Mouse (Mus musculus): Measurements from ENCODE around the gene Sp1. TPM values are rescaled to one million over a fixed set of nuclear protein-coding genes. Genes with fewer than 3 reads are reported as not detected.

Sp1 gene
- total RNA-seq, 2 experiments from 2014 or later: 22.9 to 28.3 TPM

DNA sequence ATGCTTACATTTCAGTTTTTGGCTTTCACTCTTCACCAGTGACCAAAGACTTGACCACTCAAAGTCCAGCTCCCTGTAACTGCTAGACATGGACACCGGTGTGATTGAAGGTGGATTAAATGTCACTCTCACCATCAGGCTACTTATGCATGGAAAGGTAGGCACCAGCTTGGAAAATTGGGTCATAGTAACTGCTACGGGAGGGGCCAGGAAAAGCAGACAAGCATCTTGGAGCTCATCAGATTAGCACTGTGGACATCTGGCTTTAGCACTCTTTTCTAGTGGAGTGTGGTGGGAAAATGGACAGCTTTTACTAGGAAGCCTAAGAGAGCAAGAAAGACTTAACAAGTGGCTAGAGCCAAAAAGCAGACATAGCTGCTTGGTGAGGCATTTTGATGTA lies 67.3 kb downstream of the Sp1 start:
- DNase-seq (ENCODE audit: low spot score in 2 of 2): no peak

DNA sequence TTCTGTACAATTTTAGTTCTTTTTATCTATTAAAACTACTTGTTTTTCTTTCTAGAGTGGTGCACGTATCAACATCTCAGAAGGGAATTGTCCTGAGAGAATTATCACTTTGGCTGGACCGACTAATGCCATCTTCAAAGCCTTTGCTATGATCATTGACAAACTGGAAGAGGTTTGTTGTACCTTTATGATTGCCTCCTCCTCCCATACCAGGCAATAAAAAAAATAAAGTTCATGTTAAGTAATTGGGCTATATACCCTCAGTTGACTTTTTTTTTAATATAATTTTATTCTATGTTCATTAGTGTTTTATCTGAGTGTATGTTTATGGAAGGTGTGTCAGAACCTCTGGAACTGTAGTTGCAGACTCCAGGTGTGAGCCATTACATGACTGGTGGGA lies 68.6 kb downstream of the Sp1 start:
- DNase-seq (ENCODE audit: low spot score in 2 of 2): no peak

DNA sequence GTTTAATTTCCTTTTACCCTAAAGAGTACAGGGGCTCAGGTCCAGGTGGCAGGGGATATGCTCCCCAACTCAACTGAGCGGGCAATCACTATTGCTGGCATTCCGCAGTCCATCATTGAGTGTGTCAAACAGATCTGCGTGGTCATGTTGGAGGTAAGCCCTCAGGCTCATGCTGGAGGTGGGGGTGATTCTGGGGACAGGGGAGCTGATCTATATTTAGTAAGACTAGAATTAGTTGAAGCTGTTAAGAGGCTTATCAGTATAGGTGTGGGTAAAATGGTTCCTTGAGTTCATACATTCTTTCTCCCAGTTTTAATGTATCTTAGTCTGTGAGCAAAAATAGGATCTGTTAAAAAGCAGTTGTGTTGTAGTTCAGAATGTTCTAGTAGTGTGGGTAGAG lies 77.2 kb downstream of the Sp1 start:
- DNase-seq (ENCODE audit: low spot score in 2 of 2): no peak

DNA sequence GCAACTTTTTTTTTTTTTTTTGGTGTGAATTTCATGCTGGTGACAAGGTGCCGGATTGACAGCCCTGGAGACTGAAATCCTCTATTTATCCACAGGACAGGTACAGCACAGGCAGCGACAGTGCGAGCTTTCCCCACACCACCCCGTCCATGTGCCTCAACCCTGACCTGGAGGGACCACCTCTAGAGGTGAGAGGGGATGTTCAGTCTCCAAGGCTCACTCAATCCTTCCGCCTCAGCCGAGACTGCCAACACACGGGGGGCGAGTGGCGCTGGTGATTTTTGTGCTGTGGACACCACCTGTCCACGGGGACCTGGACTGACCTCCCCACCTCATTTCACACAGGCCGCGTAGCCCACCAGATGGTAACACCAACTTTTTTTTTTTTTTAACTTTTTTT lies 79.9 kb downstream of the Sp1 start:
- DNase-seq (ENCODE audit: low spot score in 2 of 2): no peak

Other genes with a start within 250 kb of the Sp1 start
- 10 to 100 TPM; 69.8 to 76.3 TPM for gene Zfp740, start 202.9 kb upstream of the Sp1 start, total RNA-seq (2021)
- gene Csad, start 201.4 kb upstream of the Sp1 start, total RNA-seq (2021): 10 to 100 TPM; 40.5 to 42.4 TPM
- 1 to 10 TPM; 2.1 to 4.2 TPM for gene Itgb7, start 174.2 kb upstream of the Sp1 start, total RNA-seq (2021)
- gene Rarg, start 148.6 kb upstream of the Sp1 start, total RNA-seq (2021): 10 to 100 TPM in 1 of 2 experiments, 1 to 10 TPM in 1; 8.8 to 11.2 TPM
- not detected for gene Gm9918, start 135.6 kb upstream of the Sp1 start, total RNA-seq (2021)
- 10 to 100 TPM; 34.1 to 36.0 TPM for gene Mfsd5, start 126.7 kb upstream of the Sp1 start, total RNA-seq (2021)
- 1 to 10 TPM; 1.6 to 1.7 TPM for gene Espl1, start 109.9 kb upstream of the Sp1 start, total RNA-seq (2021)
- gene Pfdn5, start 80.0 kb upstream of the Sp1 start, total RNA-seq (2021): 100 to 1,000 TPM; 317 to 334 TPM
- gene Myg1, start 74.4 kb upstream of the Sp1 start, total RNA-seq (2021): 10 to 100 TPM; 51.8 to 61.3 TPM
- 10 to 100 TPM; 25.5 to 27.7 TPM for gene Aaas, start 55.4 kb upstream of the Sp1 start, total RNA-seq (2021)
- gene Sp7, start 39.0 kb upstream of the Sp1 start, total RNA-seq (2021): under 1 TPM; 0.69 to 0.90 TPM
- under 1 TPM; 0.52 to 0.71 TPM for gene Amhr2, start 39.2 kb downstream of the Sp1 start, total RNA-seq (2021)
- 10 to 100 TPM; 23.1 to 25.0 TPM for gene Prr13, start 52.9 kb downstream of the Sp1 start, total RNA-seq (2021)
- 100 to 1,000 TPM; 438 to 462 TPM for gene Pcbp2, start 64.4 kb downstream of the Sp1 start, total RNA-seq (2021)
- not detected for gene Gm10337, start 97.6 kb downstream of the Sp1 start, total RNA-seq (2021)
- gene Map3k12, start 110.9 kb downstream of the Sp1 start, total RNA-seq (2021): 10 to 100 TPM; 81.9 to 89.4 TPM
- gene Tarbp2, start 112.0 kb downstream of the Sp1 start, total RNA-seq (2021): 10 to 100 TPM; 34.9 to 41.8 TPM
- 1 to 10 TPM; 4.8 to 6.1 TPM for gene Npff, start 118.8 kb downstream of the Sp1 start, total RNA-seq (2021)
- gene Gm28047, start 218.9 kb downstream of the Sp1 start, total RNA-seq (2021): under 1 TPM in 1 of 2 experiments, not detected in 1; 0.78 TPM
- gene Atf7, start 219.3 kb downstream of the Sp1 start, total RNA-seq (2021): 10 to 100 TPM; 45.6 to 49.2 TPM

Measured in layer of hippocampus, postnatal 14 days (tissue).